Mouse (Mus musculus): ENCODE results near the gene Olfr1306.

Gene Olfr1306

DNA sequence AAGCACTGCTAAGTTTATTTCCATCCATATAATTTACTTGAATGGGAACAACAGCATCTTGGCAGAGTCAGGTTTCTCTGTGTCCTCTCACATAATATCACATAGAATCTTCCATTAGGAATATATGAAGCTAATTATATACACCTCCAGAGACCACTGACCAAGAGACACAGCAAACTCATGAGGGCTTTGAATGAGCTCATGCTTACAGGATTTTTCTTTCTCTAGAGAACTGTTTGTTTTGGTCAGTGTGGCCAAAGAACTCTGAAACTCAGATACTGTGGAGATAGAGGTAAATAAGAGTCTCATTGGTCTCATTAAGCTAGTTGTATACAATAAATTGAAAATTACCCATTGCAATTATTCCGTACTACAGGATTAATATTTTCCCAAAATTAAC lies at the start of gene Olfr1306:
Gene Olfr1306 (minus strand): TSS at position 101 of the 400 bp plus-strand sequence.
- DNase-seq (ENCODE audit: low read depth, low spot score) = no peak

DNA sequence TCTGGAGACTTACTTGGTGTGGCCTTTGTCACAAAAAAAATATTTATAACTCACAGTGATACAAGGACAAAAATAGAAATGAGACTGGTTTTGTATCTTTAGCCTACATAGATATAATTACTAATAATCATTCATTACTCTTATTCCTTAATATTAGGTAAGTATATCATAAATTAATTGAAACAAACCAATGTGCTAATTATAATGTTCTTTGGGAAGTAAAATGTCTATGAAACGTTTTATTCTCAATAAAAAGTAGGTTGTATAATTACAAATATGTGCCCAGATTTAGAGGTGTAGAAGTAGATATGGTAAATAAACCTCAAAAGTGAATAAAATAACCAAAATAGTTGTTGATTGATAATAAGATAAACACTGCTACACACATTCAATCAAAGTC lies 48.8 kb upstream of the Olfr1306 start, which contains the start of gene Olfr1308:
Gene Olfr1308 (minus strand): TSS at position 101 of the 400 bp plus-strand sequence.
- no peak for DNase-seq (ENCODE audit: low read depth, low spot score)

DNA sequence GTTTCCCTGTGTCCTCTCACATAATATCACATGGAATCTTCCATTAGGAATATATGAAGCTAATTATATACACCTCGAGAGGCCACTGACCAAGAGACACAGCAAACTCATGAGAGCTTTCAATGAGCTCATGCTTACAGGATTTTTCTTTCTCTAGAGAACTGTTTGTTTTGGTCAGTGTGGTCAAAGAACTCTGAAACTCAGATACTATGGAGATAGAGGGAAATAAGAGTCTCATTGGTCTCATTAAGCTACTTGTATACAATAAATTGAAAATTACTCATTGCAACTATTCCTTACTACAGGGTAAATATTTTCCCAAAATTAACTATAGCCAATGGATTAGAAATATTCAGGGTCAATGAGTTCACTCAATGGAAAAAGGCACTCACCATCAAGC lies 33.3 kb upstream of the Olfr1306 start, which contains the start of gene Olfr1307:
Gene Olfr1307 (minus strand): TSS at position 101 of the 400 bp plus-strand sequence.
- DNase-seq (ENCODE audit: low read depth, low spot score) = no peak

DNA sequence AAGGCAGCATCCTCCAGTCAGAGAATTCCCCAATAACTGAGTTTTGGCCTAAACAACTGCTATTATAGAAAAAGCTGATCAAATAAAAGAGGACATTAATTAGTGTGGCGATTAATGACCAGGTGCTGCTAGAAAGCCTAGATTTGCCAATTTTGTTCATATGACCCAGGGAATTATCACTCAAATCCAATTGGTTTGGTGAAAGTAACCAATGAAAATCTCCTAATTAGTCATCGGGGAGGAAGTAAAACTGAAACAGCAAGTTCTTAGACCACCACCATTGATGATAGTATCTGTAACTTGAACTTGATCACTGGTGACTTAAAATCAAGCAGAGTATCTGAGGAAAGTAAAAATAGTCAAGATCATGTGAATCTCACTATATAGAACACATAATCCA lies 39.0 kb downstream of the Olfr1306 start, which contains the start of gene Olfr1305:
Gene Olfr1305 (minus strand): TSS at position 101 of the 400 bp plus-strand sequence.
- no peak for DNase-seq (ENCODE audit: low read depth, low spot score)
